Mouse (Mus musculus) MEL-GATA-1-ER (cell line): ENCODE measurements around the gene Cdkn2aip.

Experiments
- DNase-seq: peaks from one replicate; pipeline ENCODE4 v3.0.0-alpha.2; 2012; ENCODE audit warnings: low read depth; ENCODE audit errors: extremely low read depth

Gene Cdkn2aip

GRCm38 (mm10) chr8:47713761-47714745 lies at the start of gene Cdkn2aip:
Cdkn2aip (minus strand) TSS chr8:47713932.
- peak; percentile 91 for DNase-seq

GRCm38 (mm10) chr8:47763194-47763593 lies 49.5 kb upstream of the Cdkn2aip start:
- DNase-seq: no peak

GRCm38 (mm10) chr8:47760685-47761084 lies 47.0 kb upstream of the Cdkn2aip start:
- no peak for DNase-seq

GRCm38 (mm10) chr8:47760186-47760585 lies 46.5 kb upstream of the Cdkn2aip start:
- no peak for DNase-seq

GRCm38 (mm10) chr8:47753121-47753520 lies 39.4 kb upstream of the Cdkn2aip start:
- DNase-seq: no peak

GRCm38 (mm10) chr8:47750096-47750495 lies 36.4 kb upstream of the Cdkn2aip start:
- peak; percentile 87 for DNase-seq

DNA sequence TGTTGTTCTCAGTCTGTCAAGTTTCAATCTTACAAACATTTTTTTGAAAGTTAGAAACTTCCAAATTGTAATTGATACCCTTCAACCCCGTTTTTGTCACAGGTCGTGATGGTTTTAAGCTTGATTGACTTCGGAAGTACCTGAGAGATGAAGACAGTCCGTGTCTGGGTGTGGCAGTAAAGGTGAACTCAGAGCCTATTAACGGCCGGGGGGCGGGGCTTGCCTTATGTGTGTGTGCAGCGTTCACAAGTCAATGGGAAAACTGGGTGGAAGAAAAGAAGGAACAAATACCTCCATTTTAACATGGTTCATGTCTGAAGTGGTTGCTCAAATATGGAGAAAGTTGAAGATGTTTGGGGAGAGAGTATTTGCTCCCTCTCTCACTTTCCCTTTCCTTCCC lies 35.8 kb upstream of the Cdkn2aip start:
- peak; percentile 26 for DNase-seq

GRCm38 (mm10) chr8:47746304-47746703 lies 32.6 kb upstream of the Cdkn2aip start:
- no peak for DNase-seq

DNA sequence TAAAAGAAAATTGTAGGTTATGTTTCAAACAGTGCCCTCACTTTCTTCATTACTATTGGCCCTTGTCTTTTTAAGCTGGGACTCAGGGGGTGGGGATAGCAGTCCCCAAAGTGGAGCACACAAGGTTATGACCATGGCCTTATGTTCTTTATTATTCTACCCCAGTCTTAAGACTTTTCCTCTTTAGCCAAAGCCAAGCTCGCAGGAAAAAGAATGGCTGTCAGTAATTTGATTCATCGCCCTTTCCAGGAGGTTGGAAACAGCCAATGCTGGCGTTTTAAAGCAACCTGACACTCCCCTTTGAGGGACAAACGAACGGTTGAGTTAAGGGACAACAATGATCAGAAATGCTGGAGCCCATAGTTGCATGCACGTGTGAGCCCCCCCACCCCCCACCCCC lies 32.1 kb upstream of the Cdkn2aip start:
- DNase-seq: no peak

GRCm38 (mm10) chr8:47744803-47745202 lies 31.1 kb upstream of the Cdkn2aip start:
- no peak for DNase-seq

DNA sequence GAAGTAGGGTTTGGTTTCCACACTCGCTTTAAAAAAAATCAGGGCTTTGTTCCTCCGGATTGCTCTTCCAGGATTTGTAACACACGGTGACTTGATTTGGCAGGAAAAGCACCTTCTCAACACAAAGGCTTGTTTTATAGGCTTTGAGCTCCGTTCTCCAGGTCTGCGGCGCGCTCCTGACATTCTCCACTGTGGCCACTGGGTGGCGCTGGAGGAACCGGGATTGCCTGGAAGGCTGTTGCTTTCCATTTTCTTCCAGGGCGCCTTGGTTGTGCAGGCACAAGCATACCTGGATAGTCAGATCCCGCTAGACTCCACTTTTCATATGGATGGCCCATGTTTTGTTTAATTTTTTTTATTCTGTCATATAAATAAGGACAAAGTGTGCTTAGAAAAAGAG lies 29.7 kb upstream of the Cdkn2aip start:
- peak; percentile 35 for DNase-seq

- DNase-seq: no peak
These were observed 29.3 kb upstream of the Cdkn2aip start for GRCm38 (mm10) chr8:47742992-47743391.

DNA sequence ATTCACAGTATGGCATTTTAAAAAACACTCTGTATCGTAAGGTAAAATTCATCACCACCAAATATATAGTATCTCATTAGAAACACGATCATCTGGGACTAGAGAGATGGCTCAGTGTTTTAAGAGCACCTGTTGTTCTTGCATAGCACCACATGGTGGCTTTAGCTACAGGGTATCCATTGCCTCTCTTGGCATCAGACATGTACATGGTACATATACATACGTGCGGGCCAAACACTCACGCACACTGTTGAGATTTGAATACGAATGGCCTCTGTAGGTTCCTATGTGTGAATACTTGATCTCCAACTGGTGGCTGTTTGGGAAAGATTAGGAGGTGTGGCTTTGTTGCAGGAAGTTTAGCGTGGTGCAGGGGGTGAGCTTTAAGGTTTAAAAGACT lies 28.6 kb upstream of the Cdkn2aip start:
- DNase-seq: no peak

- no peak for DNase-seq
These were observed 23.4 kb upstream of the Cdkn2aip start for GRCm38 (mm10) chr8:47737120-47737519.

- peak; percentile 52 for DNase-seq
These were observed 15.6 kb upstream of the Cdkn2aip start for GRCm38 (mm10) chr8:47729324-47729723.

GRCm38 (mm10) chr8:47726945-47727344 lies 13.2 kb upstream of the Cdkn2aip start:
- no peak for DNase-seq

DNA sequence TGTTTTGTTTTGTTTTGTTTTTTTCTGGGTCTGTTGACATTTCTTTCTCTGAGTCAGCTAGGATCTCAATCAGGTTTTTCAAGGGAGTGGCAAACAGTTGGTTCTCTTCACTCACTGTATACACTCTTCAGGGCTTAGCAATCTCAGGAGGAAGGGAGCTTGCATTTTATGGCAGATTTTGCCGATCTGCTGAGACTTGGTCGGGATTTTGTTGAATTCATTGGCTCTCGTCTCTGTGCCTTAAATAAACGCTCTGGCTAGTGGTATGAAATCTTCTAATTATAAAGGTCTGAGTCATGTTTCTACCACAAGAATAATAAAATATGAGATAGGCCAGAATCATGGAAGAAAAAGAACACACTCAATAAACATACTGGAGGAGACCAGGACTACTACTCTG lies 7.9 kb upstream of the Cdkn2aip start:
- no peak for DNase-seq

- DNase-seq: no peak
These were observed 4.9 kb upstream of the Cdkn2aip start for GRCm38 (mm10) chr8:47718641-47719040.

GRCm38 (mm10) chr8:47713171-47713663 lies 515 bp downstream of the Cdkn2aip start:
- DNase-seq: no peak

- no peak for DNase-seq
These were observed 5.6 kb downstream of the Cdkn2aip start for GRCm38 (mm10) chr8:47708106-47708505.

DNA sequence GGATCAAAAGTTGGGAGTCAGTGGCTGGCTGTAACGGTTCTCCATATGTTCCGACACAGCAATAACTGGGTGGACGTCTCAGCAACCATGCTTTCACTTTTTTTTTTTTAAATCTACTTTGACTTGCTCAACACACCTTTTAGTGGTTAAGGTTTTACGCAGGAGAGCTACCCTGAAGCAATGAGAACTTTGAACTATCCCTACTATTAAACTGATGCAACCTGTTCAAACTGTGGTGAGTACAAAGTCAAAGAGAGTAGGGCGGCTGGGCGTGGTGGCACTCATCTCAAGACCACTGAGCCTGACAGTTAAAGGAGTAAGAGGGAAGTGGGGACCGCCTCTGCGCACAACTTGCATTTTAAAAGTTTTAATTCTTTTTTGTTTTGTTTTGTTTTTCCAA lies 7.0 kb downstream of the Cdkn2aip start:
- no peak for DNase-seq

DNA sequence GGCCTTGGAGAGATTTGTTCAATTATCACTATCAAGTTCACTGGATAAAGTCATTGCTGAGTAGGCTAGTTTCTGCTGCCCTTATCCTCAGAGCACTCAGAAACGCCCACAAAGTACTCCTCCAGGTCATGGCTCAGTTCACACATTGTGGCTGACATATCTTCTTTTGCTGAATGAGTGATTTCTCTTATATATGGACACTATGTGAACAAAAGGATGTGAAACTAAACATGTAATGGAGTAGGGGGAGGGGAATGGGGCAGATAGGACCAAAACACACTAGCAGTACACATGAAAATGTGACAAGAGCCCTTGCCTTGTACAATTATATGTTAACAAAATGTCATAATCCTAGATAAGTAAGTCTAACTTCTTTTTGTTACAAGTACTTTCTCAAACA lies 11.4 kb downstream of the Cdkn2aip start:
- DNase-seq: no peak

GRCm38 (mm10) chr8:47697696-47698095 lies 16.0 kb downstream of the Cdkn2aip start:
- DNase-seq: no peak
